Mouse (Mus musculus): ENCODE data around the gene H2-Q7.
A peak's percentile ranks its signal among the peaks of the same experiment; 100 is the strongest.
"Not testable (repeated sequence)": the region's sequence is repeated elsewhere in the genome, so short reads cannot be mapped to it uniquely, and the experiment has no call there.

Gene H2-Q7

DNA sequence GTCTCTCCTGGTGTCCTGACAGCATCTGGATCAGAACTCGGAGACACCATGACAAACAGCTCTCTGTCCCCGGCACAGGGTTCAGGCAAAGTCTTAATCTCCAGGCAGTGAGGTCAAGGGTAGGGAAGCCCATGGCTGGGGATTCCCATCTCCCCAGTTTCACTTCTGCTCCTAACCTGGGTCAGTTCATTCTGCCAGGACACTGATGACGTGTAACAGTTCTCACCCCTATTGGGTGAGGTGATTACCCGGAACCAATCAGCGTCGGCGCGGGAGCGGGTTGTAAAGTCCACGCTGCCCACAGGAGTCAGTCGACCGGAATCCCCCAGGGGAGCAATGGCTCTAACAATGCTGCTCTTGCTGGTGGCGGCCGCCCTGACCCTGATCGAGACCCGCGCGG, at the start of gene H2-Q7:
Gene H2-Q7, plus strand, starts transcription at position 271 of the 400 bp plus-strand sequence.
- DNase-seq = peak; percentile 70 to 89

GRCm38 (mm10) chr17:35389796-35390195, 49.2 kb upstream of the H2-Q7 start:
- peak in 1 of 2 experiments; percentile 45 for DNase-seq

GRCm38 (mm10) chr17:35392671-35393070, 46.3 kb upstream of the H2-Q7 start:
- DNase-seq = not testable (repeated sequence)

DNA sequence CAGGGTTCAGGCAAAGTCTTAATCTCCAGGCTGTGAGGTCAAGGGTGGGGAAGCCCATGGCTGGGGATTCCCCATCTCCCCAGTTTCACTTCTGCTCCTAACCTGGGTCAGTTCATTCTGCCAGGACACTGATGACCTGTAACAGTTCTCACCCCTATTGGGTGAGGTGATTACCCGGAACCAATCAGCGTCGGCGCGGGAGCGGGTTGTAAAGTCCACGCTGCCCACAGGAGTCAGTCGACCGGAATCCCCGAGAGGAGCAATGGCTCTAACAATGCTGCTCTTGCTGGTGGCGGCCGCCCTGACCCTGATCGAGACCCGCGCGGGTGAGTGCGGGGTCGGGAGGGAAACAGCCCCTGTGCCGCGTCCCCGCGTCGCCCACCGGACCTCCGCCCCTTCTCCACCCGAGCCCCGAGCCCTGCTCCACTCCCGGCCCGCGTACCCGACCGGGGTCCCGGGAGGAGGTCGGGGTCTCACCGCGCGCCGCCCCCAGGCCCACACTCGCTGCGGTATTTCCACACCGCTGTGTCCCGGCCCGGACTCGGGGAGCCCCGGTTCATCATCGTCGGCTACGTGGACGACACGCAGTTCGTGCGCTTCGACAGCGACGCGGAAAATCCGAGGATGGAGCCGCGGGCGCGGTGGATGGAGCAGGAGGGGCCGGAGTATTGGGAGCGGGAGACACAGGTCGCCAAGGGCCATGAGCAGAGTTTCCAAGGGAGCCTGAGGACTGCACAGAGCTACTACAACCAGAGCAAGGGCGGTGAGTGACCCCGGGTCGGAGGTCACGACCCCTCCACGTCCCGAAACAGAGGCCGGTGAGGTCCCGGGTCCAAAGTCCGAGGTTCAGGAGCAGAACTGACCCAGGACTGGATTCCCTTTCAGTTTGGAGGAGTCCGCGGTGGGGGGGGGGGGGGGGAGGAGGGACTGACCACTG, 44.8 kb upstream of the H2-Q7 start:
- peak in 1 of 2 experiments; percentile 30 for DNase-seq

DNA sequence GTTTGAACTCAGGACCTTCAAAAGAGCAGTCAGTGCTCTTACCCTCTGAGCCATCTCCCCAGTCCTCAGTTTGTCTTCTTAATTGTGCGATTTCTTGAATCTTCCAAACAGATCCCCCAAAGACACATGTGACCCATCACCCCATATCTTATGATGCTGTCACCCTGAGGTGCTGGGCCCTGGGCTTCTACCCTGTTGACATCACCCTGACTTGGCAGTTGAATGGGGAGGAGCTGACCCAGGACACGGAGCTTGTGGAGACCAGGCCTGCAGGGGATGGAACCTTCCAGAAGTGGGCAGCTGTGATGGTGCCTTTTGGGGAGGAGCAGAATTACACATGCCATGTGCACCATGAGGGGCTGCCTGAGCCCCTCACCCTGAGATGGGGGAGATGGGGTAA, 42.0 kb upstream of the H2-Q7 start:
- not testable (repeated sequence) for DNase-seq

DNA sequence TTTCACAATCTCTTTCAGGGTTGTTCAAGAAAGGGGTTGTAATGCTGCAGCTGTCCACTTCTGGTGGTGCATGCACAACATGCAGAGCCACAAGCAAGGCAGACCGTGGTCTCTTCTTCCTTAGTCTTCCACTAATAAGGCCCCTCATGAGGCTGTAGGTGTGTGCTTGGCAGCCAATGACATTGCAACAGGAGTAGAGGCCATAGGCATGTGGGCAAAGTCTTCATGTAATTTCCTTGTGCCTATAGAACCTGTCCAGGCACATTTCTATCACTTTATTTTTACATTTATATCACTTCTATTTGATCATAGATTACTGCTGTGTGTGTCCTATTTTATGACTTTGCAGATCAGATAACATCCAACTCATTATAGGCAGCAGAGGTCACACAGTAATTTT, 25.9 kb upstream of the H2-Q7 start:
- not testable (repeated sequence) for DNase-seq

- not testable (repeated sequence) for DNase-seq
These were observed 23.5 kb upstream of the H2-Q7 start for GRCm38 (mm10) chr17:35415273-35416129.

DNA sequence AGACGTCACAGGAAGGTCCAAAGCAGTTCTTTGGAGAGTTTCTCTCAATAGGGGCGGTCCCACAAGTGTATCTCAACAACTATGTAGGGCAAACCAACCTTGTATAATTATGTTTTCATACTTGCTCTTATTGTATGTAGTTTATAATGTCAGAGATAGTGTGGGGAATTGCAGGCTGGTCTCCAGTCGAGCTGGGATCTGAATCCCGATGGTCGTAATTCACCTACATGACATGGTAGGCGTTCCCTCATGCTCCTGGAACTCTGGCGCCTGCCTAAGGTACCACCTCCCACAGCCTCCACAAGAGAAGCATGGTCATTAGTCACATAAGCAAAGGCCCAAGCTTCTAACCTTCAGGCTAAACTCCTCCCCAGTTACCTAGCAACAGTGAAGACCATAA, 20.2 kb upstream of the H2-Q7 start:
- peak in 1 of 2 experiments; percentile 9 for DNase-seq

DNA sequence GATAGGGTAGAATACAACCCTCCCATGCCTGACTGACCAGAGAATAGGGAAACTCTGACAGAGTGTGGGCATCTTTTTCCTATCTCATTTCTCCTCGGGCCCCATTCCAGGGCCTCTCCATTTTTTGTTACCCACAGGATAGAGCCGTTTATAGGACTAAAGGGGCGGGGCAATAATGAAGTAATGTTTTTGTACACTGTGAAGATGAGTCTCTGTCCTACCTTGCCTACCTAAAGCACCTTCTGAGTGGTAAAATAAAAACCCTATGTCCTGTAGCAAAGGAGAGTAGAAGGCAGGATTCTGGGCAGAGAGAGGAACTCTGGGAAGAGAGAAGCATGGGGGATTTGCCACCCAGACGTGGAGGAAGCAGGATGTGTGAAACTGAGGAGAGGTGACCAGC, 19.4 kb upstream of the H2-Q7 start:
- DNase-seq = not testable (repeated sequence)

DNA sequence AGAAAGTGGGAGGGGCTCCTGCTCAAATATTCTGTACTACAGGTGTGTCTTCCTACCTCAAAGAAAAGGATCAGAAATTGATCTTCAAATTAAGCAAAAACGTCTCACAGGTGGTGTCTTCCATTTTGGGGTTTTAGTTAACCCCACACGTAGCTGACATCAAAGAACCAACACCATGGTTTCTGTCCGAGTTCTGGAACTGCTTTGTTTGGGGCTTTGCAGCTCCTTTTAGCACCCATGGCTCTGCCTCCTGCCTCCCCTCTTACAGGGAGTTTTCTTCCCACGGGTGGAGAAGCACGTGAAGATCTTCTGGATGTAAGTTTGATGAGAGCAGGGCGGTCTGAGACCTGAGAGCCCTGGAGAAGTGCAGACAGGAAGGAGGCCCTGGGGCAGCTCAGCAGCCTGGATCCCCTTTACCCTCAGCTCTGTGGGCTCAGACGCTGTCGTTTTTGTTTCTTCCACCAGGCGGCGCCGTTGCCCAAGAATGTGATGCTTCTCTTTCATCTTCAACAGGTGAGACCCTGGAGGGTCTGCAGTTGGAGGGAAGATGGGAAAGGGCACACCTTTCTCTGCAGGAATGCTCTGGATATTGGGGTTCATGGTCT, 18.6 kb upstream of the H2-Q7 start:
- DNase-seq = peak; percentile 28 to 40

GRCm38 (mm10) chr17:35421331-35421730, 17.6 kb upstream of the H2-Q7 start:
- peak in 1 of 2 experiments; percentile 17 for DNase-seq

DNA sequence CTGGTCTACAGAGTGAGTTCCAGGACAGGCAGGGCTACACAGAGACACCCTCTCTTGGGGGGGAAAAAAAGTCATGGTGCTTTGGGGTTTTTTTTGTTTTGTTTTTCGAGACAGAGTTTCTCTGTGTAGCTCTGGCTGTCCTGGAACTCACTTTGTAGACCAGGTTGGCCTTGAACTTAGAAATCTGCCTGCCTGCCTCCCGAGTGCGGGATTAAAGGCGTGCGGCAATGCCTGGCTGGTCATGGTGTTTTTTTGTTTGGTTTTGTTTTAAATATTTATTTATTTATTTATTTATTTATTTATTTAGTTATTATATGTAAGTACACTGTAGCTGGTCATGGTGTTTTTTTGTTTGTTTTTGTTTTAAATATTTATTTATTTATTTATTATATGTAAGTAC, 16.6 kb upstream of the H2-Q7 start:
- peak in 1 of 2 experiments; percentile 12 for DNase-seq

- peak in 1 of 2 experiments; percentile 7 for DNase-seq
These were observed 15.7 kb upstream of the H2-Q7 start for GRCm38 (mm10) chr17:35423131-35423810.

DNA sequence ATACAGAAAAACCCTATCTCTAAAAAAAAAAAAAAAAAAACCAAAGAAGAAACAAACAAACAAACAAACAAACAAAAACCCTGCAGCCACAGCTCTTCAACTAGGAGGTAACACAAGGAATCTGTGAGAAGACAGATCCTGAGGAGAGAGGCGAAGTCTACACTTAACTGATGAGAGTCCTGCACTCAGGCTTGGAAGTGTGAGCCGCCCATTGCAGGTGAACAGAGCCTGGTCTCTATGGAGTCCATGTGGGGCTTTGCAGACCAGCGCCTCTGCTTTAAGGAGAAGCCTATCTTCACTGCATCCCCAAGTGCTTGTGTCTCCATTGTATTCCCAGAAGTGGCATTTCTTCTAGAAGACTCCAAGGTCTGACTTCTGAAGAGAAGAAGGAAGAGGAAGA, 14.8 kb upstream of the H2-Q7 start:
- peak in 1 of 2 experiments; percentile 9 for DNase-seq

- peak; percentile 72 for DNase-seq
These were observed 14.1 kb upstream of the H2-Q7 start, which contains the start of gene H2-Q6 for GRCm38 (mm10) chr17:35424624-35425416. TSS of gene H2-Q6 (plus strand) at chr17:35424850.

DNA sequence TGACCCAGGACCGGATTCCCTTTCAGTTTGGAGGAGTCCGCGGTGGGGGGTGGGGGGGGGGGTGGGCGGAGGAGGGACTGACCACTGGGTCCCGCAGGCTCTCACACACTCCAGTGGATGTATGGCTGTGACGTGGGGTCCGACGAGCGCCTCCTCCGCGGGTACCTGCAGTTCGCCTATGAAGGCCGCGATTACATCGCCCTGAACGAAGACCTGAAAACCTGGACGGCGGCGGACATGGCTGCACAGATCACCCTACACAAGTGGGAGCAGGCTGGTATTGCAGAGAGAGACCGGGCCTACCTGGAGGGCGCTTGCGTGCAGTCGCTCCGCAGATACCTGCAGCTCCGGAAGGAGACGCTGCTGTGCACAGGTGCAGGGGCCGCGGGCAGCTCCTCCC, 13.5 kb upstream of the H2-Q7 start:
- peak in 1 of 2 experiments; percentile 29 for DNase-seq

GRCm38 (mm10) chr17:35428883-35429282, 10.1 kb upstream of the H2-Q7 start:
- peak in 1 of 2 experiments; percentile 7 for DNase-seq

DNA sequence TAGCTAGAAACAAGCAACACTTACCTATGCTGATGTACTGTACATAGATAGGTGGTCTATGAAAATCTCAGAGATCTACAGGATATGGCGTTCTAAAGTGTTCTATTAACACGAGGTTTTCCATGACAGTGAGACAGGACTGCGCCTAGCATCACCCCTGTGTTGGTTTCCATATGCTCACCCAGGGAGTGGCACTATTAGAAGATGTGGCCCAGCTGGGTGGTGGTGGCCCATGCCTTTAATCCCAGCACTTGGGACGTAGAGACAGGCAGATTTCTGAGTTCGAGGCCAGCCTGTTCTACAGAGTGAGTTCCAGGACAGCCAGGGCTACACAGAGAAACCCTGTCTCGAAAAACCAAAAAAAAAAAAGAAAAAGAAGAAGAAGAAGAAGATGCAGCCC, 8.3 kb upstream of the H2-Q7 start:
- DNase-seq = peak in 1 of 2 experiments; percentile 14

DNA sequence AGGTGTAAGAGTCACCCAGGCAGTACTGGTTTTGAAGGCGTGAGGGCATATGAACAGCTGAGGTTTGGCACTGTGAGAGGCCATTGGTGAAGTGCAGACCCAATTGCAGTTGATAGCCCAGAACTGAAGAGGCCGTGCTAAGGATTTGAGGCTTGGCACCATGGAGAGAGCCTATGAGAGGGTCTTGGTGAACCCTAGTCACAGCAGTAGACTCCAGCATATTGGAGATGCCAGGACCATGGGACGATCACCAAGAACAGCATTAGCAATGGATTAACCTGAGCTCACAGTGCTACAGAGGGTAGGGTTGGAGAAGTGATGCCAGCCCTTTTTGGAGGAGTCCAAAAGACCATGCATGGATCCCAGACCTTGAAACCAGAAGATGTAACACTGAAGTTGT, 6.8 kb upstream of the H2-Q7 start:
- DNase-seq = peak in 1 of 2 experiments; percentile 17

DNA sequence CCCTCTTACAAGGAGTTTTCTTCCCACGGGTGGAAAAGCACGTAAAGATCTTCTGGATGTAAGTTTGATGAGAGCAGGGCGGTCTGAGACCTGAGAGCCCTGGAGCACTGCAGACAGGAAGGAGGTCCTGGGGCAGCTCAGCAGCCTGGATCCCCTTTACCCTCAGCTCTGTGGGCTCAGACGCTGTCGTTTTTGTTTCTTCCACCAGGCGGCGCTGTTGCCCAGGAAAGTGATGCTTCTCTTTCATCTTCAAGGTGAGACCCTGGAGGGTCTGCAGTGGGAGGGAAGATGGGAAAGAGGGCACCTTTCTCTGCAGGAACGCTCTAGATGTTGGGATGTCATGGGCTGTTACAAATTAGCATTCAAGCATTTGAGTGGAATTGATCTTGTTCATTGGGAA, 4.1 kb upstream of the H2-Q7 start:
- DNase-seq = peak in 1 of 2 experiments; percentile 20

- peak in 1 of 2 experiments; percentile 28 for DNase-seq
These were observed 3.4 kb upstream of the H2-Q7 start for GRCm38 (mm10) chr17:35435577-35435976.
